Mouse (Mus musculus) urinary bladder, postnatal 10 days (tissue): ENCODE results near the gene Car4.

Experiments used
- DNase-seq: peaks from one replicate; pipeline ENCODE4 v3.0.0; 2022; ENCODE audit warnings: low spot score

The Car4 gene

DNA sequence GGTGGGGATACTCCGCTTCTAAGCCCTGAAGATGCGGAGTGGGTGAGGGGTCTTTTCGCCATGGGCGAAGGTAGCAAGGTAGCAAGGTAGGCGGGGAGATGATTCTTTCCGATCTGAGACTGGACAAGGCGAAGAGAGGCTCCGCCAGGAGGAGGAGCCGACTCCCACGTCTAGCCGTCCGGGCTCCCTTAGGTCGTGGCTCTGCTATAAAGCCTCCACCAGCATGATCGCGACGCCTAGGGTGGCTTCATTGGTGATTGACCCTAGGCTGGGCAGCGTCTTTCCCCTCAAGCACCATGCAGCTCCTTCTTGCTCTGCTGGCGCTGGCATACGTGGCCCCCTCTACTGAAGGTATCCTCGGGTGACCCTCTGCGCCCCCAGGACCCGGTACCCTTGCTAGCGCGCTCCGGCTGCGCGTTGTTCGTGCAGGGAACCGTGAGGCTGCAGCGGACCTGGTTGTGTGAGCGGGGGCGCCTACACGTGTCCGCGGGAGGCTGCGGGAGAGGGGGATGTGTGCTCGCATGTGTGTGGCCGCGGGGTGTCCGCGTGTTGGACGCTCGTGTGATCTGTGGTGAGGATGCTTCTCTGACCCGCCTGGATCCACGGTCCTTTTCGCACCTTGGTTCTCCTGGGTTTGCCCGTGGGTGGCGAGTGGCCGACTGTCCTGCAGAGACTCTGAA lies at the start of gene Car4:
TSS of gene Car4 (plus strand) at position 196 of the 680 bp plus-strand sequence.
- DNase-seq, result no peak

DNA sequence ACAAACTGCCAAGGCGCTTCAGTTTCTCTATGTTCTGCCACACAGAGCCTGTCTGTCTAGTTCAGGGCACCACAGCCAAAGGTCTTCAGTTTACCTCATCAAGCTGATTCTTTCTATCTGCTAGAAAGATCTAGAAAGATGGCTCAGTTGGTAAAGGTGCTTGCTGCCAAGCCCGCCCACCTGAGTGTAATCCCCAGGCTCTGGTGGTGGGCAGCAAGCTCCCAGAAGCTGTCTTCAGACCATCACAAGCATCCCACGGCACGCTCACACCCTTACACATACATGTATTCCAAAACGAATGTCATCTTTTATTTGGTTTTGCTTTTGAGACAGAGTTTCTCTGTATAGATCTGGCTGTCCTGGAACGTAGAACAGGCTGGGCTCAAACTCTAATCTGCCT lies 49.1 kb upstream of the Car4 start:
- no peak for DNase-seq

DNA sequence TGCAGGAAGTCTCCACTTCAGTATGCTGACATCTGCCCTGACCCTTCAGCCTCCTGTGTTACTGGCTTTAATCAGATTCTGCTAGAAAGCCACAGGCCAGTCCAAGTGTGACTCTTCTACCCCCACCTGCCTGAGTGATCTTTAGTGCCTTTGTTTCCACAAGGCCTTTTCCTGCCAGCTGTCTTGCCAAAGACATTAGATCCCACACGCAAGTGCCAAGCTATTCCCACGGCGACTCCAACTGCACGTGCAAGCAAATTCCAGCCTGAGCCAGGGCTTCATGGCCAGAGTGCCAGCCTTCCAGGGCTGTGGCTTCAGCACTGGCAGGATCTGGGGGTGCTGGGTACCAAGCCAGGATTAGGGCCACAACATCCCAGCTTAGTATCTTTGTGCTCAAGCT lies 47.2 kb upstream of the Car4 start:
- no peak for DNase-seq

DNA sequence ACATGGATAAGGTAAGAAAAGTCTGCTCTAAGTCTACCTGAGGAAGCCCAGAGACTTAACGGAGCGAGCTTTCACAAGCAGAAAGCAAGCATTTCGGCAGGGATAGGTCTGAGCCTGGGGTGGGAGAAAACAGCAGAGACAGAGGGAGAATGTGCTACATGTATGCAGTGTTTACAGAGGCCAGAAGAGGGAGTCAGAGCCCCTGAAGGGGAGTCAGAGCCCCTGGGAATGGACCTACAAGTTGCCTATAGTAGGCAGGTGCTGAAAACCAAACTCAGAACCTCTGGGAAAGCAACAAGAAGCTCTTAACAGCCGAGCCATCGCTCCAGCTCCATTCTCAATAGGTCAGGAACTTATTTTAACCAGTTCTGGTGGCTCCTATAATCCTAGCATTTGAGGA lies 42.9 kb upstream of the Car4 start:
- no peak for DNase-seq

DNA sequence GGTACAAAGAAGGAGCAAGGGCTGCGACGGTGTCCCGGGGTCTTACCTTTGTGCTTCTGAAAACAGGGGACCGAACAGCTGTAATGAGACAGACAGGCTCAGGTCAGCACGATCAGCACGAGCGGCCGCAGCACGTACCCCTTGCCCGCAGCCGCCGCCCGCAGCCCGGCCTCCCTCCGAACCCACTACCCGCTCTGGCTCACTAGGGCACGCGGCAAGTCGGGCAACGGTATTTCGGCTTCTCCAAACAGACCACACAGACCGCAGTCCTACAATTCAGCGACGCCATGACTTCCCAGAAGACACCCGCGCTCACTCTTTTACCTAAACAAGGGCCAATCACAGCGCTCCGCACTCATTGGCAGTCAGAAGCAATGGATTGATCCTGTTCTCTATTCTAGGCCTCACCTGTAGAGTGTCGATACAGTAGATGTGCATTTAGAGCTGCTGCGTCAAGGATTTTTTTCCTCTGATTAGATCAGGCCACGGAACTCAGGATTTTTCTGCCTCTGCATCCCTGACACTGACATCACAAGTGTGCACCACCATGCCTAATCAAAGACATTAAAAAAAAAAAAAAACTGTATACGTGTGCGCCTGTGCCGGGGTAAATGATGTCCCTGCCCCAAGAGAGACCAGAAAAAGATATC lies 41.4 kb upstream of the Car4 start, which contains the start of gene Znhit3:
TSS of gene Znhit3 (minus strand) at position 314 of the 650 bp plus-strand sequence.
- peak; percentile 28 for DNase-seq

DNA sequence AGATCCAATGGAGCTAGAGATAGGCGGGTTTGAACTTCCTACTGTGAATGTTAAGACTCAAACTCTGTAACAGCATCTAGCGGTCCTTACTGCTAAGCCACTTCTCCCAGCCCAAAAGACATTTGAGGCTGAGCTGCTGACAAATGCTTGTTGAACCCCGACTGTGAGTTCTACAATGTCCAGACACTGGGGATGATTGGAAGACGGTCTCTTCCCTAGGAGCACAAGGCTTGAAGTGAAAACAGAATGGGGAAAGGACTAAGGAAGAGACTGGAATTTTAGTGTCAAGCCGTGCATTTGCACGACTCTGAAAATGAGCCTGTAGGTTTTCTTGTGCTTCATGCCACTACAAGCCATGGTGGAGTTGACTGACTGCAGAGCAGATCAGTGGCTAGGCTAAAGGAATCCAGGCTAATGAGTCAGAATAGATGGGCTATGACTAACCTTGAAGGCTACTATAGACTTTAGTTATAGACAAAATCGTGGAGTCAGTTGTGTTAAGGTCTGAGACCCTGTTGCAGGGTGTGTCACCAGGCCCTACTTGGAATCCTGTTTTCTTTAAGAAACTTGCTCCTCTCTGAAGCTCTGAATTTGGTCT lies 40.8 kb upstream of the Car4 start:
- DNase-seq, result no peak

DNA sequence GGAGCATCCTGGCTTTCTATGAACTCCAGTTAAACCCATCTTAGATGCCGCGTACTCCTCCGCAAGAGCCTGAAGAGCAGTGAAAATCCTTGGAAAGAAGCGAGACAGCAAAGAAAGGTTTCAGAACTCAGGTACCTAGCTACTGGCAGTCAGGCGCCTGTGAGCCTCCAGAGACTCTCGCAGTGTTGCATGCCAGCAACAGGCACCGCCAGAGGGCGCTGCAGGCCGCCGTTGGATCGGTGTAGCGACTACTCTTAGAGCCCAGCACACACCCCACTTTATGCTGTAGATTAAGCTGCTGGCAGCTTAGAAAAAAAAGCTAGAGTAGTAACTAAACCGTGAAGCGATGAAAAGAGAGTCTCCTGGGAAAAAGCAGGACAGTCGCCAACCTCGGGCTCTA lies 39.2 kb upstream of the Car4 start:
- DNase-seq, result peak; percentile 40

DNA sequence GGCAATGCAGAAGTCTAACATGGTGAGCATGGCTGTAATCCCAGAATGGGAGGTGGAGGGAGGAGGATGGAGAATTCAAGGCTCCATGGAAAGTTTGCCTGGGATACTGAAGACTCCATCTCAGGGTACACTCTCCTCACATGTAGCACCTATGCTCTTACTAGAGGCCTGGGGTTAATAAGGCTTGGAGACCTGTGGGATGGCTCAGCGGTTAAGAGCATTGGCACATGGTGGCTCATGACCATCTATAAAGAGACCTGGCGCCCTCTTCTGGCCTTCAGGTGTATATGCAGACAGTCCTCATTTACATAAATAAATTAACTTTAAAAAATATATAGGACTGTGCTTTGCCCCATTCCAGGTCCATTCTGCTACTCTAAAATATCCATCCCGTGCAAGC lies 38.3 kb upstream of the Car4 start:
- DNase-seq, result no peak

DNA sequence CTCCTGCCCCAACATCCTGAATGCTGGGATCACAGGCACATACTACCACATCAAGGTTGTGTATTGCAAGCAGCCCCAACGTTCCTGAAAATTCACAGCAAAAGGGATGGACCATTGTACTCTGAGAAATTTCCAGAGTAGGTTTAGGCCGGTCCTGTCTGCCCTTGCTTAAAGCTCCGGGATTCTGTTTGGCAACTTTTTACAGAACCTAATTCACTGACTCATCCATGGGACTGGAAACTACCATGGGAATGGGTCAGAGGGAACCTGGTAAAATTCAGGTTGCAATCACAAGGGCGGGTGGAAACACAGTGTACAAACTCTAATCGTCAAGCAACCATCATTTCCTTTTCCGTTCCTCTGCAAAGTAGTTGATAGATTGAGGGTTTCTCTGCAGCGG lies 37.6 kb upstream of the Car4 start:
- DNase-seq, result no peak

DNA sequence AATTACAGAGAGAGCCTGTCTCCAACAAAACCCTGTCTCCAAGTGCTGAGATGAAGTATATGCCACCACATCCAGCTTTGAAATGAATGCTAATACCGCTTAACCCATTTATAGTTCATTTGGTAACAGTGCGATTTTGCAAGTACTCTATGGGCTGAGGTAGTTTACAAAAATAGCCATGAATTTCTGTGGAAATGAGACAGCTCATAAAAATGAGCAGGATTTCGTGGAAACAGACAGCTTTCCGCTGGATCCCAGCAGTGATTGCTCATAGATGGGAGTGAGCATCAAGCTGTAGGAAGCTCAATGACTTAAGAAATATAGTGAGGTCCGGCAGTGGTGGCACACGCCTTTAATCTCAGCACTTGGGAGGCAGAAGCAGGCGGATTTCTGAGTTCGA lies 36.6 kb upstream of the Car4 start:
- DNase-seq, result no peak

DNA sequence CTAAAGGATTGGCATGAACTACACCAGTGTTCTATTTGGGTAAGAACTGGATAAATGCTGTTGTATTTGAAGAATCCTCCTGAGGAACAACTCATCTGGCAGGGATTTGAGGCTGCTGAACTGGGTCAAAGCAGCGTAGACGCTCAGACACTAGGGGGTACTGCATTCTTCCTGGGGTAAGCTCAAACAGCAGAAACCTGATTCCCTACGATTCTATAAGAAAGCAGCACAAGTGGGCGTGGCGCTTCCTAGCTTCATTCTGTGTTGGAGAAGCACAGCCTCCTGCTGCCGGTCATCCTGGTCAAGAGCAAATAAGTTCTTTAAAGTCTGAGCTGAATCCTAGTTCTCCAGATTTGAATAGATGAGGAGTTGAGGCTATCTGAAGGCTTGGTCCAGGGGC lies 25.3 kb upstream of the Car4 start:
- DNase-seq, result no peak

DNA sequence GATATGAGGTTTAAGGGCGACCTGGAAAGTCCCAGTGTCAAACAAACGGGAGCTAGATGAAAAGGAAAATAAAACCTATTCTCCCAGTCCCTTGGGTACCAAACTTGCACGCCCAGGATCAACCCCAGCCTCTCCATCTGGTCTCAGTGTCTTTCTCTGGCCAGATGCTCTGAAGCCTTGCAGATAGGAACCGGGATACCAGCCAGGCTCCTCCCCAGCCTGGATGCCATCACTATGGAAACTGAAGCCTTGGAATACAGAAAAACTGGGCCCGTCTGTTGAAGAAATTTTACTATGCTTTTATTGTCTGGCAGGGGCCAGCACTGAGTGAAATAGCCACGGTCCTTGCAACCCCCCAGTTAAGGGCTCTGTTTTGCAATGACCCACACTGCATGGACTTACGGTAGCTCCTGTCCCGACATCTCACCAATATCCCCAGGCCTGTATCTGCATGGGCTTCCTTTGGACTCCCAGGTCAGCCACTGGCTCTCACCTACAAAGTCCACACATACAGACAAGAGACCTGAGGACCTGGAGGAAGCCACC lies 18.0 kb upstream of the Car4 start:
- no peak for DNase-seq

DNA sequence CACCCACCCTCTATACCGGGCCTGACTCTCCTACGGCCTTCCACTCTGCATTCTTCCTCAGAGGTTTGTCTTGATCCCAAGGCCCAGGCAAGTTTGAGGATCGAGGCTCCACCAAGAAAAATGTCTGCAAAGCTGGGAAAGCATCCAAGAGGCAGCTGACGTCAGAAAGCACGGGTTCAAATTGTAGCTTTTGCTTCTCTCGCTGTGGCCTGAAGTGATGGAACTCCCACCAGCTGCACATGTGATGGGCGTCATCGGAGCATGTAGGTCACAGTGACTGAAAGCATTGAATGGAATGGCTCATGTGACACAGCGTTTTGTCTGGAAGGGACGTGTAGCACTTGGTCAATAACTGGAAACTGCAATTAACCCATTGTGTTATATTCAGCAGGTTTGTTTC lies 17.4 kb upstream of the Car4 start:
- no peak for DNase-seq

DNA sequence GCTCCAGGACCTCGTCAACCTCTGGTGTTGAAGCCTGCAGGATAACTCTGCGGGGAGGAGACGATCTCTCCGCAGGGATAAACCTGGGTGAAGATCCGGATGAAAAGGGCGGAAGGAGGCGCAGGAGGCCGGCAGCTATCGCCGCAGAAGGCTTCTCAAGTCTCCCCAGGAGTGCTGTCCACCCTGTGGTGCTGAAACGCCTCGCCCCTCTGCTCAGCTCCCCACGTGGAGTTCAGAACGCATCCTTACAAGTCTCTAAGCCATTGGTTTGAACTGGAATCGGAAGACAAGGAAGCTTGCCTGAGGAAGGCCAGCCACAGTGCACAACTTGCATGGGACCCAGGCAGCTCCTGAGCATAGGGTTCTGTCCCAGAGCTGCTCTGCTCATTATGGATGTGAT lies 13.6 kb upstream of the Car4 start:
- DNase-seq, result peak; percentile 29

DNA sequence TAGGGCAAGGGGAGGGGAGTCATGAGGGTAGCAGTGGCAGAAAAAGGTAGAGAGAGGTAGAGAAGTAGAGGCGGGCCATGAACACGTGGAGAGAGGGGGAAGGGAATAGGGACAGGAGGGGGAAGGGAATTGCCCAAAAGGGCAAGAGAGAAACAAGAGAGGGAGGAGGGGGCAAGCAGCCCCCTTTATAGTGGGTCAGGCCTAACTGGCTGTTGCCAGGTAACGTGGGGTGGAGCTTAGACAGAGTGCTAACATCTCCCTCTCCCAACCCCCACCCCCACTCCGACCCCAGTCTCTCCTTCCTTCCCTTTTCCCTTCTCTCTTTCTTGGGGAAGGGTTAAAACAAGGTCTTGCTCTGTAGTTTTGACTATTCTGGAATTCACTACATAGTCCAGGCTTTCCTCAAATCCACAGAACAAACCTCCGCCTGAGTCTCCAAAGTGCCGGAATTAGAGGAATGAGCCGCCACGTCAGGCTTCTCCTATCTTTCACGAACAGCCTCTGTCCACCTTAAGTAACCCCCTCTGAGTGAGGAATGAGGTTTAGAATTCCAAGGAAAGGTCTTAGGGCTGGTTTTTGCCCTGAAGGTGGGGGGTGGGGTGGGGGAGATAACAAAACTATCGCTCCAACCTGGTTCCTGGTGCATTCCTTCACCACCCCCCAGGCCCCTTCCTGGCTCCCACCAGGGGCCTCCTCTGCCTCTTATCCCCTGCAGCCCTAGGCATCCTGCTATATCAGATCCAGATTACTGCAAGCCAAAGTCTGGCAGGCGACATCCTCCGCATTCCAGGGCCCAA lies 12.7 kb upstream of the Car4 start:
- no peak for DNase-seq

DNA sequence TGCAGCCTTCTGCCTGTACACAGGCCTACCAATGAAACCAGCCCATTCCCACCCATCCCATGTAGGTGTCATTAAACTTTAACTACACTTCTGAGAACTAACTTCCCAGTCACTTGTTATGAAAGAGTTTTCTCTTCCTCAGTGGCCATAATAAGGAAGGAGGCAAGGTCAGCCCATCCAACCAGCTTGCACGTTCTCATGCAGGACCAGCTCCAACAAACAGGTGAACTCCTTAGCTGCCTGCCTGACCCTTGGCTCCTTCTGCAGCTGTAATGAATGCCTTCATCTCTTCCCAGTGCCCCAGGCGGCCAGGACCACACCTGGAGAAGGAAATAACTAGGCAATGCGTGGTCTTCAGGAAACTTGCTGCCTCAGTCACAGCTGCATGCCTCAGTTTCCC lies 11.7 kb upstream of the Car4 start:
- no peak for DNase-seq

DNA sequence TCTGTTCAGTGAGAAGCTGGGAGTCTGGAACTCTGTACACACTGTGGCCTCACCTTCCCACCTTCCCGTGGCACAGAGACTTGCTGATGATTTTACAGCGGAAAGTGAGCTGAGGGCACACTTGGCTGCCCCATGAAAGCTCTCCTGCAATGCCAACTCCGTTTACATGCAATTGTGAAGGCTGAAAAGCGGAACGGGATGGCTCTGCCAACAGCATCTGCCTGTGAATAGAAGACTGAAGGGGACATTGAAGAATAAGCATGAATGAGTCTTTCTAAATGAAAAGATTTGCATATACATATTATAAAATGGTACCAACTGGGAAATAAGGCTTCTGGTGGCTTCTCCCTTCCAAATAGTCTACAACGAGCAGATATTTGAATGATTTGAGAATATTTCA lies 10.4 kb upstream of the Car4 start:
- no peak for DNase-seq

DNA sequence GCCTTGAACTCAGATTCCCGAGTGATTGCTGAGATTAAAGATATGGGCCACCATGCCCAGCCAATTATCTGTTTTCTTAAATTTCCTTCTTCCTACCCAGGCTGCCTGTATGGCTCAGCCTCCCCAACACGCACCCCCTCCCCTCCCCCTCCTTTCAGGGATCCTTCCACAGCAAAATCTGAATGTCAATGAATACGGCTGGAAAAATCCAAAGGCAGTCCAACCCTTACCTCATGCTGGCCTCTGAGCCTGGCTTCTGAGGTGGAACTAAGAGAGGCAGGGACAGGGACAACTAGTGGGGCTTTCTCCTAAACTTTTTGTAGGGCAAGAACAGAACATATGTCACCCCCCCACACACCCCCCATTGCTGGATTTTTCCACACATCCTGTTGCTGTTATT lies 9.5 kb upstream of the Car4 start:
- no peak for DNase-seq

DNA sequence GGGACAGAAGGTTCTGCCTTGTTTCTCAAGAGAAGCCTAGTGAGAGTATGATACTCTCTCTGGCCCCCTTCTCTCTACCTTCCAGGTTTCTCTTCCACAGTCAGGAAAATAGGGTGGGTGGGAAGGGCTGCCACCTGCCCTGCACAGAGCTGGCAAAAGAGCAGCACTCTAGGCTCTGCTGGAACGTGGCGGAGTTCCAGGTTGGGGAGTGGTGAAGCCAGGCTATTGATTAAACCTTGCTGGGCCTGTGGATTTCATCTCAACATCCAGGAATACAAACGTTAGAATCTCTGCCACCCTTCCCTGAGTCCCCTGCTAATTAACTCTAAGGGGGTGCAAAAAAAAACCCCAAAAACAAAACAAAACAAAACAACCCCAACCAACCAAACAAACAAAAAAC lies 9.1 kb upstream of the Car4 start:
- DNase-seq, result no peak

DNA sequence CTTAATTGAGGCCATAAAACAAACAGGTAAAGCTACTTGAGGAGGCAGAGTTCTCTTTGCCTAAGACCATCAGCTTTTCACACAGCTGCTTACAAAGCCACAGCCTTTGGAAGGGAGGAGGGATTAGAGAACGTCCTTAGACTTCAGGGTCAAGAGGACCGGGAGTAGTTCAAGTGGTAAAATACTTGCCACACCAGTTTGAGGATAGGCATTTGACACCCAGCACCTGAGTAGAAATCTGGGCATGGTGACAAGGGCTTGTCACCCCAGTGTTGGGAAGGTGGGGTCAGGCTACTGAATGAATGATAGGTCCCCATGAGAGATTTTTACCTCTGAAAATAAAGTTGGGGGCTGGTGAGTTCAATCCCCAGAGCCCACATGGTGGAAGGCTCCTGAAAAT lies 5.0 kb upstream of the Car4 start:
- no peak for DNase-seq

DNA sequence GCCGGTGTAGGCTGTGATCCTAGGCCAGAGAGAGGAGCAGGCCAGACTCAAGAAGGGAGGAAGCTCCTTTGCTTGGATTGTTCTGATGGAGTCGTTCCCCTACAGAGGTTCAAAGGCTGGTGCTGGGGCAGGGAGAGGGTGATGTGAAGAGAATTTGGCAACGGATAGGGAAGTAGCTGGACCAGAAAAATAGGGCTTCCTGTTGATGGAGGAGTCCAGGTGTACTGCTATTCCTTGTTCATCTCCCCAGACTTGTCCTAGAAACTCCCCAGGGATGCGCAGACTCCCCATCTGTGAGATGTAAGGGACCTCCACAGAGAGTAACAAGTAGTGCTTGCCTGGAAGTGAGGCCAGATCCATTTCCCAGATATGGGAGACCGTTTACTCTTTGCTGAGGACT lies 1.2 kb upstream of the Car4 start:
- no peak for DNase-seq

DNA sequence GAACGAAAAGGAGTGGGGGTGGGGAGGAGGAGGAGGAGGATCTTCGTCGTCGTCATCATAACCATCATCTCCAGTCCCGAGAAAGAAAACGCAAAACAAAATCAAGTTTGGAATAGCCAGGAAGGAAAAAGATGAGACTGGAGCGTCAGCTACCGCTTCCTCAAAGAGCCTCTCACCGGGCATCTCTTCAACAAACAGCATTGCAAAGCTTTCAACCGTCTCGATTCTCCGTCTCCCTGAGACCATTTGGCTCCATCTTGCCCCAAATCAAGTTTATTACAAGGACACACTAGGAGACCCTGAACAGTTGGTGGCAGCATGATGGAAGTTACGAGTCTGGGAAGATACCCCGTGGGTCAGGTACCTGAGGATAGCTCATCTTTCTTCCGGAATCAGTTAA lies 415 bp upstream of the Car4 start:
- DNase-seq, result no peak

DNA sequence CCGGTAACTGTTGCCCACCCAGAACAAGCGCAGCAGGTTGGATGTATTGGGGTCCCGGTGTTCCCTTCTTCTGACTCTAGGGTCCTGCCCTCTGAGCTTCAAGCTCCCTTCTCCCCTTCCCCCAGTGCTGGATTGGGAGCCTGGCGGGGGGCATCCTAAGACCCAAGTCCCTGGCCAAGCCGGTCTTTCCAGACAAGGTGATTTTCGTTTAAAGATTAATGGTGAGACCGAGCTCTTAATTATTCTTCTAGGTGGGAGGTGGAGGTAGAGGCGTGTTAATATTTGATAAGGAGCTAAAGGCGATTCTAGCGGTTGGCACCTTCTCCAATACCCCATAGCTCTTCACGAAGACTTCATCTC lies 665 bp downstream of the Car4 start:
- DNase-seq, result no peak
